Mouse (Mus musculus): ENCODE measurements at regions not wholly inside any gene's neighbourhood (a gene's known extent, or its start where the extent isn't known, plus 50 kb on each side); places are given as distances from the start of the nearest gene placed in this dataset.

GRCm38 (mm10) chr17:93260366-93261205 is 61.8 kb downstream of the Adcyap1 start:
- no peak for DNase-seq (ENCODE audit: low spot score in 2 of 2)
- intact Hi-C loops (cut with DNase I), result no loop called here

DNA sequence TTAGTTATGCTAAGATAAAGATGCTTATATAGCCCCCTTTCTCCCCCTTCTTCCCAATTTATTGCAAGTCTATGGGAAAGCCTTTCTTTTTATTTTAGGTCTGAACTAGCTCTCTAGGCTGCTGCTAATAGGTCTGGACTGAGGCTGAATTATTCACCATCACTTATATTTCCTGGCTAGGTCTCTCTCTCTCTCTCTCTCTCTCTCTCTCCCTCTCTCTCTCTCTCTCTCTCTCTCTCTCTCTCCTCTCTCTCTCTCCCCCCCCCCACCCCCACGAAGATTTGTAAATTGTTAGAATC is 62.3 kb downstream of the Adcyap1 start:
- intact Hi-C loops (cut with DNase I), result no loop called here
- no peak for DNase-seq (ENCODE audit: low spot score in 2 of 2)

DNA sequence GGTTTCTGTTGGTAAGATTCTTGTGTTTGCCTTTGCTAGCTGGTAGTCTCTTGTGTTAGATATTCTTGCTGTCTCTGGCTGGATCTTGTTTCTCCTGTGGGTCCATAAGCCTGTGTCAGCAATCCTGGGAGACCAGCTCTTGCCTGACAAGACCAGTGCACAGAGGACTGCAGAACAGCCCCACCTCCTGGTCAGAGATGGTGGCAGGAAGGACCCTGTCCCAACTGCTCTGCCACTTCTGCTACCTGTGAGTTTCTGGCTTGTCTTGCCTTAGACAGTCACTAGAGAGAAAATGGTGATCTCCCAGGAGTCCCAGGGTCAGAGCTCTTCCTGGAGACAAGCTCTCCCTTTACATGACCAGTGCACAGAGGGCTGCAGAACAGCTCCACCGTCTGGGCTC is 107.3 kb downstream of the Adcyap1 start:
- no peak for DNase-seq (ENCODE audit: low spot score in 2 of 2)
- intact Hi-C loops (cut with DNase I), result no loop called here

DNA sequence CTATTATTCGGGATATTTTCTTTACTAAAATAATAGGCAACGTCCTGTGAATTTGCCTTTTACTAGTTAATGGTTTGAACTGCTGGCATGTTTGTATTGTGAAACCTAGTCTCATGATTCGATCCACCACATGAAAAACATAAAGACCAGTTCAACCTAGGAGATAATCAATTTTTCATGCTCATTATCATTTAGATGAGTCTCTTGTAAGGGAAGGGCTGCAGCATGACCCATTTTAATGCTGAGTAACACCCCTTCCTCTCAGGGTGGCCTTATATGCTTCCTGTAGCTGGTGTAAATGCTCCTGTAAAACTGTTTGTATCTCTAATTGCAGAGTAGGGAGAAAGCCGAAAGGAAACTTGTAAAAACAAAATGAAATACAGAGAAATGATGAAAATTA is 113.3 kb downstream of the Adcyap1 start:
- intact Hi-C loops (cut with DNase I), result no loop called here
- DNase-seq (ENCODE audit: low spot score in 2 of 2), result no peak

- no peak for DNase-seq (ENCODE audit: low spot score in 2 of 2)
- intact Hi-C loops (cut with DNase I), result no loop called here
Observed at GRCm38 (mm10) chr17:93312640-93313309, 114.0 kb downstream of the Adcyap1 start.

- intact Hi-C loops (cut with DNase I), result no loop called here
- no peak for DNase-seq (ENCODE audit: low spot score in 2 of 2)
Observed at GRCm38 (mm10) chr17:93313310-93313688, 114.5 kb downstream of the Adcyap1 start.

GRCm38 (mm10) chr17:93314144-93314543 is 115.3 kb downstream of the Adcyap1 start:
- no peak for DNase-seq (ENCODE audit: low spot score in 2 of 2)
- intact Hi-C loops (cut with DNase I), result no loop called here

- intact Hi-C loops (cut with DNase I), result no loop called here
- no peak for DNase-seq (ENCODE audit: low spot score in 2 of 2)
Observed at GRCm38 (mm10) chr17:93321482-93321881, 122.7 kb downstream of the Adcyap1 start.

- intact Hi-C loops (cut with DNase I), result no loop called here
- DNase-seq (ENCODE audit: low spot score in 2 of 2), result no peak
Observed at GRCm38 (mm10) chr17:93337576-93337975, 138.8 kb downstream of the Adcyap1 start.

GRCm38 (mm10) chr17:93355238-93355637 is 156.4 kb downstream of the Adcyap1 start:
- intact Hi-C loops (cut with DNase I), result no loop called here
- no peak for DNase-seq (ENCODE audit: low spot score in 2 of 2)

GRCm38 (mm10) chr17:93362926-93363325 is 164.1 kb downstream of the Adcyap1 start:
- DNase-seq (ENCODE audit: low spot score in 2 of 2), result peak in 1 of 2 experiments; percentile 2
- intact Hi-C loops (cut with DNase I), result loop anchor here (10.0 kb wide), 1 partner anchor 892 kb away; no protein-coding TSS in a partner anchor

DNA sequence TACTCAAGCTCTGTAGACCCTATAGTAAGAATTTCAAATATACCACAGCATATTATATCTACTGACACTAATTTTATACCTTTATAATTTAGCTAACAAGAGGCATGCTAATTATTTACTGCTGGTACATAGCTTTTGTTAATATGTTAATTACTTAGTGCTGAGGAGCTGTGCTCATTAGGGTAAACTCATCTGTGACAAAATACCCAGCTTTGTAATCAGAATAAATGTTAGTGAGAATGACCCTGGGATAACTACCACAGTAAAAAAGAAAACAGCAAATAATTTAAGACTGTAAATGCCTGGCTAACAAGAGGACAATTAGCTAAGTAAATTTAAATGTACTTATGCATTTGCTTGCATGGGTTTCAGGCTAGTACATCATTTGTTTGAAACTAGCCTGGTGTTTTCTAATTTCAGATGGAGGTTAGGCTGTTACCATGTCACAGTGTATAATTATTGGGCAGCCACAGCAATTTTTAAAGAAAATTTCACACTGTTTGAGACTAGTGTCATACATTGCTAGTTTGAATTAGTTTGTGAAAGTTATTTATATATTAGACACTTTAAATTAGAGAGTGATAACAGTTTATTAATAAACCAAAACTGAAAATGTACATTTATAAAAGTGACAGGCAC is 178.8 kb downstream of the Adcyap1 start:
- intact Hi-C loops (cut with DNase I), result no loop called here
- DNase-seq (ENCODE audit: low spot score in 2 of 2), result no peak

- intact Hi-C loops (cut with DNase I), result no loop called here
- DNase-seq (ENCODE audit: low spot score in 2 of 2), result no peak
Observed at GRCm38 (mm10) chr17:93379789-93380398, 181.1 kb downstream of the Adcyap1 start.

DNA sequence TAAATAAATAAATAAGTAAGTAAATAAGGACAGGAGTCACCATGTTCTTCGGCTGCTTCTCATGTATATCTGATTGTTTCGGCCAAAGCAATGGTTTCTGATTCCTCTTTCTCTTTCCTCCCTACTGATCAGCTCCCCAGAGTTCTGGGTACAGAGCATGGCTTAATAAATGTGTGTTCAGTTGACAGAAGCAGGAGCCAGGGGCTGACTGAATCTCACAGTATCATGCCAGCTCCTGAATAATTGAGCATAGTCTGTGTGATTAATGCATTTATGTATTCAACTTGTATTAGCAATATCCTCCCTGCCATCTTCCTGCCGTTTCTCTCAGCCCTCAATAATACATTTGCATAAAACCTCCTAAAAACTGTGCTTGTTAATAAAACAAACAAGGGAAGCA is 191.4 kb downstream of the Adcyap1 start:
- intact Hi-C loops (cut with DNase I), result no loop called here

GRCm38 (mm10) chr17:93409329-93409728 is 210.5 kb downstream of the Adcyap1 start:
- DNase-seq (ENCODE audit: low spot score in 2 of 2), result peak; percentile 2 to 10
- intact Hi-C loops (cut with DNase I), result no loop called here

More for the DNA sequence above, 191.4 kb downstream of the Adcyap1 start:
- DNase-seq (ENCODE audit: low spot score in 2 of 2), result no peak
